Mouse (Mus musculus) limb, embryonic 11.5 days (tissue): ENCODE measurements at regions not wholly inside any gene's neighbourhood (a gene's known extent, or its start where the extent isn't known, plus 50 kb on each side); places are given as distances from the start of the nearest gene placed in this dataset.

ENCODE experiments used
- ATAC-seq: fragments of 200-750 bp; cut with Nextera tagmentation; 2 replicates; pipeline ENCODE4 v1.8.0; 2017; ENCODE audit warnings: low read depth; ENCODE audit not compliant: insufficient number of reproducible peaks, low FRiP score, low TSS enrichment
- DNase-seq: peaks from one replicate; pipeline ENCODE4 v3.0.0-alpha.2; 2015; ENCODE audit warnings: low spot score
- H3K27ac ChIP-seq: fragments of 300-500 bp; sonication (generic); replicated peaks from 2 replicates; pipeline ENCODE4 v1.5.1; 2014; ENCODE audit warnings: low read depth, mild to moderate bottlenecking, low read length
- H3K27me3 ChIP-seq: fragments of 300-500 bp; sonication (generic); 2 replicates; pipeline ENCODE4 v1.6.1; 2014; ENCODE audit warnings: mild to moderate bottlenecking, low read length, mixed read lengths; ENCODE audit not compliant: control insufficient read depth, insufficient read depth
- H3K36me3 ChIP-seq: fragments of 300-500 bp; sonication (generic); 2 replicates; pipeline ENCODE4 v1.6.1; 2014; ENCODE audit warnings: mild to moderate bottlenecking, low read length, moderate library complexity, mixed read lengths; ENCODE audit not compliant: control insufficient read depth, insufficient read depth
- H3K4me1 ChIP-seq: fragments of 300-500 bp; sonication (generic); 2 replicates; pipeline ENCODE4 v1.6.1; 2014; ENCODE audit warnings: low read length, mixed read lengths; ENCODE audit not compliant: control insufficient read depth, insufficient read depth
- H3K4me2 ChIP-seq: fragments of 300-500 bp; sonication (generic); 2 replicates; pipeline ENCODE4 v1.6.1; 2014; ENCODE audit warnings: low read depth, mild to moderate bottlenecking, moderate library complexity; ENCODE audit not compliant: severe bottlenecking
- H3K4me3 ChIP-seq: fragments of 300-500 bp; sonication (generic); 2 replicates; pipeline ENCODE4 v1.5.1; 2014; ENCODE audit warnings: low read depth, low read length
- H3K9ac ChIP-seq: fragments of 300-500 bp; sonication (generic); 2 replicates; pipeline ENCODE4 v1.6.1; 2014; ENCODE audit warnings: mild to moderate bottlenecking, low read length
- H3K9me3 ChIP-seq: fragments of 300-500 bp; sonication (generic); 2 replicates; pipeline ENCODE4 v1.6.1; 2016; ENCODE audit warnings: low read length; ENCODE audit not compliant: control insufficient read depth
- WGBS: fragments of 180-500 bp; shearing (Covaris S2); extraction: QIAGEN DNeasy Blood & Tissue Kit; methylation state at CpG from one replicate; pipeline ENCODE4 v1.1.7; 2014; 5-methylcytosine and 5-hydroxymethylcytosine counted together

DNA sequence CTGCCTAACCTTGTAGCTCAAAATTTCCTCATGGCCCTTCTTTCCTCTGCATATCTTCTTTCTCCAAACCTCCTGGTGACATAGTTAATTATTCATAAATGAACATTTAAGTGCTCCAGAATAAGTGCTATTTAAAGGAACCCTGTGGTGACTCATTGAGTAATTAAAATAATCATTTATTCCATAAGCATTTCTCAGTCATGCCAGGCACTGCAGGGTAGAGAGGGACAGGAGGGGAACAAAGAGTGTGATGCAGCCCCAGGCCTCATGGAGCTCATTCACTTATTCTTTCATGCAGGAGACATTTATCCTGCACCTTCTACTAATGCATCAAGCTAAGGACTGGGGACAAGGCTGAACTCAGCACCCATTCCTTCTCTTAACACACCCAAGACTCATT lies 97.4 kb upstream of the Isx start:
- Histone ChIP-seq H3K9ac (no peak overlapping the region), H3K27me3 (no peaks in the 10 kb centered on the region), H3K4me1 (no peaks in the 10 kb centered on the region), H3K4me2 (no peak overlapping the region), H3K27ac (no peak overlapping the region), H3K9me3 (no peaks in the 10 kb centered on the region), H3K4me3 (no peak overlapping the region), H3K36me3 (no peaks in the 10 kb centered on the region)
- ATAC-seq (no peak), DNase-seq (no peak)

DNA sequence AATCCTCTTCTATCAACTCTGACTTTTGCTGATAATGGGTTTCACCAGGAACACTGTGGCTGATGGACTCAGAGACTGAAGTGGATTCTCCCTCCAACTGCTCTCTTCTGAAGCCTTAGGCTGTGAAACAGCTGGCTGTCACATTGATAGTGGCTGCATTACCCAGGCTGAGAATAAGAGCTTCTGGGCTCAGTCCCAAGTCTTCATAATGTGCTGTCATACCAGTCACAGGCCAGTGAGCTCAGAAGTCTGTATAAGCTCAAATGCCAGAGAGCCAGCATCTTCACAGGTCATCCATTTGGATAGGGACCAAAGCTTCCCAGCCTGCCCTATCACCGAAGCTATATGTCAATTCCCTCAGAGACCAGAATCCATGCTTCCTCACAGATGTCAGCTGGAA lies 91.9 kb upstream of the Isx start:
- Histone ChIP-seq H3K36me3 (no peaks in the 10 kb centered on the region), H3K4me1 (no peaks in the 10 kb centered on the region), H3K9ac (no peak overlapping the region), H3K4me3 (no peak overlapping the region), H3K4me2 (no peak overlapping the region), H3K9me3 (peaks cover 2% of the 10 kb centered on the region; the same call in 1 of the 2 replicates), H3K27me3 (no peaks in the 10 kb centered on the region), H3K27ac (no peak overlapping the region)
- no peak for DNase-seq
- ATAC-seq, result no peak
- 89% methylated on average over 1 of the region's 1 CpGs for WGBS

DNA sequence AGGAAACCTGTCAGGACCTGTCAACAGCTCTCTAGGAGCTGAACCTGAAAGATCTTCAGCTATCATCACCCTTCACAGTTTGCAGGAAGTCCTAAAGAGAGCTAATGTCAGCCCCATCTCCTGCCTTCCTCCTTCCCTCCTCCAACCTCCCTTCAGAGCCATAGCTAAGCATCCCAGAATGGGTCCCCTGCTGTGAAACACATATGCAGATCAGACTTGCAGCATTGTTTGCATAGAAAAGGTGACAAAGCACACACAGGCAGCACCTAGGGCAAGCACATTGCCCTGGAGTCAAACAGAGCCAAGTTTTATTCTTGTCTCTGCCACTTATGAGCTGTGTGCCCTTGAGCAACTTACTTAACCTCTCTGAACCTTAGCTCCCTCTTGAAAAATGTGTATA lies 64.3 kb upstream of the Isx start:
- Histone ChIP-seq H3K4me1 (no peaks in the 10 kb centered on the region), H3K27me3 (no peaks in the 10 kb centered on the region), H3K4me3 (no peak overlapping the region), H3K36me3 (no peaks in the 10 kb centered on the region), H3K27ac (no peak overlapping the region), H3K9ac (no peak overlapping the region), H3K4me2 (no peak overlapping the region), H3K9me3 (no peaks in the 10 kb centered on the region)
- no peak for DNase-seq
- no peak for ATAC-seq

DNA sequence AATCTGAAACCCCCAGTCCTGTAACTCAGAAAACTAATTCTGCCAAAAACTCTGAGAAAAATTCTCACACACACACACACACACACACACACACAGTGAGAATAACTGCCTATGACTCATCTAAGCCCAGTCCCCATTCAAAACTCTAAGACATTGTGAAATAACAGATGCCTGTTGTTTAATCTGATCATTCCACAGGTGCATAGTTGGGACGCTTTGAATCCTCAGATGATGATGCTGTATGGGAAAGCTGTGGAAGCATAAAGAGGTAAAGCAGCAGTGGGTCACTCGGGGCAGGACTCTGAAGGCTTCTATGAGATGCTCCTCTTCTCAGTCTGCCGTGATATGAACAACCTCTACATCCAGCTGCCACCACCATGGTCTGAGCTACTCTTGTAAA lies 62.9 kb upstream of the Isx start:
- H3K27me3 ChIP-seq, result no peaks in the 10 kb centered on the region
- H3K36me3 ChIP-seq, result no peaks in the 10 kb centered on the region
- no peak overlapping the region for H3K27ac ChIP-seq
- H3K9me3 ChIP-seq, result no peaks in the 10 kb centered on the region
- H3K4me3 ChIP-seq, result no peak overlapping the region
- DNase-seq (no peak), ATAC-seq (no peak)
- H3K9ac ChIP-seq, result no peak overlapping the region
- WGBS, result 79% methylated on average over 3 of the region's 3 CpGs
- no peak overlapping the region for H3K4me2 ChIP-seq
- no peaks in the 10 kb centered on the region for H3K4me1 ChIP-seq

DNA sequence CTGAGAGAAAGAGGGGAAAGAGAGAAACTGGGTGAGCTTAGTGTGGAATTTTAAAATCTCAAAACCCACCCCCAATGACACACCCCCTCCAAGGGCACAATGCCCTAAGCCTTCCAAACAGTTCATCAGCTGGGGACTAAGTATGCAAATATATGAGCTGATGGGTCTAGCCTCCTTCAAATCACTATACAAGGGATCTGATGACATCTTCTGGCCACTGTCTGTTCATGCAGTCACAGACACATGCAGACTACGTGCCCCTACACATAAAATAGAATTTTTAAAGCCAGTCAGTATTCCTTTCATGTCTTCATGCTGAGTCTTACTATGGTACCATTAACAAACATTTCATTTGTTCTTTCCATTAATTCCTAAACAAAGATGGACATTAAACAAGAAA lies 54.5 kb upstream of the Isx start:
- H3K4me1 ChIP-seq, result no peaks in the 10 kb centered on the region
- no peak overlapping the region for H3K4me2 ChIP-seq
- WGBS, result 74% methylated on average over 1 of the region's 1 CpGs
- no peaks in the 10 kb centered on the region for H3K36me3 ChIP-seq
- peak; percentile 15 for DNase-seq
- no peaks in the 10 kb centered on the region for H3K27me3 ChIP-seq
- H3K9me3 ChIP-seq, result no peaks in the 10 kb centered on the region
- no peak overlapping the region for H3K27ac ChIP-seq
- no peak overlapping the region for H3K9ac ChIP-seq
- no peak for ATAC-seq
- no peak overlapping the region for H3K4me3 ChIP-seq

DNA sequence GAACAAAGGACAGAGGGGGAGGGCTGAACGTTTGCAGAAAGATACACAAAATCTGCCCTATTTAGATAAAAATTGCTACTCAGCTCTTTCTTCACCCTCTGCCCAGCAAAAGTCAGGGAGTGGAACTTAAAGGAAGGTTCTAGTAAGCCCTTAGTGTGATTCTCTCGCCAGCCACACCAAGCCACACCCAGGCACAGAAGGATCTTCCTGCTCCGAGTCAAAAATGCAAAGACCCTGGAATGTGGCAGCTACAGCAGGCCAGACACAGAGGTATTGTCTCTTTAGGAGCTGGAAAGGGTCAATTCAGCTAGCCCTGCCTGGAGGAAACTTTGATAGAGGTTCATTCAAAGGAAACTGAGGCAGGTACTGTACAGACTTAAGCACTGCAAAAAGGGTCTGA lies 52.3 kb upstream of the Isx start:
- DNase-seq (no peak), ATAC-seq (no peak)
- Histone ChIP-seq H3K4me2 (no peak overlapping the region), H3K4me3 (no peak overlapping the region), H3K27me3 (no peaks in the 10 kb centered on the region), H3K9ac (no peak overlapping the region), H3K9me3 (no peaks in the 10 kb centered on the region), H3K36me3 (no peaks in the 10 kb centered on the region), H3K27ac (no peak overlapping the region), H3K4me1 (no peaks in the 10 kb centered on the region)
- WGBS, result 56% methylated on average over 3 of the region's 3 CpGs

DNA sequence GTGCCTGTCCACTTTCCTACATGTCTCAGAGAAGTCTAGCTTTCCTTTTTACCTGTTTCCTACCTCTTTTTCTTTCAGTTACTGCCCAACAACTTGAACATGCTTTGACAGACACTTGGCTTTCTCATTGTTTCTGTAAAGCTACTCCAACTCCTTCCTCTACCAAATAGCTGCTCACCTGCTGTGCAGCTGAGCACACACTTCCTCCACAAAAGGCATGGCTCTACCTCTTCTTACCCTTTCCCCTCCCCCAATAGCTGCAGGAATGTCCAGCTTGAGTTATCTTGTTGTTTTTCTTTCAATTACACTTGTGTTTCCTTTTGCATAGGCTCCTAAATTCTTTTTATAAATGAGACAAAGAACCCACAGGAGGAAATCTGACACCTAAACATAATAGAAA lies 50.7 kb upstream of the Isx start:
- DNase-seq (no peak), ATAC-seq (no peak)
- no peaks in the 10 kb centered on the region for H3K4me1 ChIP-seq
- no peak overlapping the region for H3K27ac ChIP-seq
- H3K4me2 ChIP-seq, result no peak overlapping the region
- no peaks in the 10 kb centered on the region for H3K27me3 ChIP-seq
- no peaks in the 10 kb centered on the region for H3K9me3 ChIP-seq
- no peaks in the 10 kb centered on the region for H3K36me3 ChIP-seq
- H3K9ac ChIP-seq, result no peak overlapping the region
- H3K4me3 ChIP-seq, result no peak overlapping the region
